Mouse (Mus musculus) cortical plate, adult 2 months (tissue): ENCODE data around the gene Palmd.

ENCODE experiments used
- CTCF ChIP-seq: fragments of 200-500 bp; IDR thresholded peaks from 2 replicates; pipeline ENCODE4 v1.5.1; 2011; ENCODE audit warnings: mild to moderate bottlenecking, control low read depth, low read length; ENCODE audit not compliant: insufficient read depth; ENCODE audit errors: extremely low read depth
- POLR2A ChIP-seq: fragments of 200-500 bp; IDR thresholded peaks from 2 replicates; pipeline ENCODE4 v1.6.1; 2011; ENCODE audit warnings: mild to moderate bottlenecking, low read length, control low read depth; ENCODE audit not compliant: insufficient read depth; ENCODE audit errors: extremely low read depth

GRCm38 (mm10) chr3:116870372-116870771 lies 98.4 kb downstream of the Palmd start:
- TF ChIP-seq CTCF, result no peak
- no peak for TF ChIP-seq POLR2A
